Comparison of ENCODE assay signal across 17 mouse cellular contexts in the genomic region with DNA sequence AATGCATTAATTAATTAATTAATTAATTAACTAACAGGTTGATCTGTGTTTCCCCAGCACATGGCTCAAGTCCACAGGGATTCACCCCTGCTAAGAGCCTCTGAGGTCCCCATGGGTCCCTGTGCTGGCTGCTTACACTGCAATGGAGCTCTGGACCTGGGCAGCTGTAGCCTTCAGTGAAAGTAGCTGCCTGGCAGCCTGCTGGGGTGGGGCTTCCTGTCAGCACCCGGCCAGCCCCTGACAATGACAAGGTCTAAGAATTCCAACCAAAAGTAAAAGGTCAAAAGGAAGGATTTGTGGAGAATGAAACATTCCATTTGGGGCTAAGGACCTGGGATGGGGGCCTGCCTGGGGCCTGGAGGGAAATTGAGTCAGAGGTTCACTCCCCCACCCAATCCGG. TPM values are rescaled to one million over a fixed set of nuclear protein-coding genes. Genes with fewer than 3 reads are reported as not detected.
A peak's percentile ranks its signal among the peaks of the same experiment; 100 is the strongest.
DNase-seq lines count a peak whose midpoint lies in the region.
"Had no signal": no experiment of that assay in that cellular context is flagged by ENCODE, and none has a peak within 500 bp of the region (broad histone marks: within the 10 kb centered on the region; RNA-seq: fewer than 3 reads in every experiment).

No protein-coding gene starts in this region.

- H3K4me3 ChIP-seq in heart, embryonic 10.5 days = no peak overlapping the region
- H3K4me3 ChIP-seq: embryonic facial prominence, embryonic 10.5 days; hindbrain, embryonic 12.5 days; midbrain, embryonic 15.5 days had no signal

- no peak for DNase-seq in heart, embryonic 10.5 days (ENCODE audit: low spot score)
- DNase-seq in heart, postnatal 4 days = no peak
- DNase-seq in lung, postnatal 10 days = peak; percentile 37
- no peak for DNase-seq in lung, postnatal 14 days
- DNase-seq in kidney, postnatal 14 days = peak; percentile 59
- DNase-seq in lung, postnatal 36 days = peak; percentile 52
- no peak for DNase-seq in layer of hippocampus, adult 18-20 months (ENCODE audit: low spot score in 2 of 2)
- DNase-seq: cerebellum, postnatal 25 days; layer of hippocampus, postnatal 36 days; spleen, adult 18-20 months; thymus, postnatal 25 days had no signal

- WGBS in heart, embryonic 10.5 days = 53% methylated on average over 2 of the region's 2 CpGs

- peak overlapping the region; percentile 59 for H3K27ac ChIP-seq in heart, embryonic 10.5 days
- H3K27ac ChIP-seq: hindbrain, embryonic 12.5 days; midbrain, embryonic 15.5 days had no signal

- H3K4me1 ChIP-seq in heart, embryonic 10.5 days = peaks cover 57% of the 10 kb centered on the region

- peaks cover 26% of the 10 kb centered on the region for H3K27me3 ChIP-seq in heart, embryonic 10.5 days (ENCODE audit: insufficient read depth, poor library complexity, severe bottlenecking)
- H3K27me3 ChIP-seq: midbrain, embryonic 15.5 days had no signal

- peaks cover 4% of the 10 kb centered on the region for H3K36me3 ChIP-seq in heart, embryonic 10.5 days
- H3K36me3 ChIP-seq: embryonic facial prominence, embryonic 10.5 days; hindbrain, embryonic 12.5 days; midbrain, embryonic 15.5 days had no signal

- no peaks in the 10 kb centered on the region for H3K9me3 ChIP-seq in heart, embryonic 10.5 days
- H3K9me3 ChIP-seq: embryonic facial prominence, embryonic 10.5 days; hindbrain, embryonic 12.5 days; midbrain, embryonic 15.5 days had no signal

RNA-seq across cellular contexts. Expression of a gene that starts 4.2 kb away (rescaled TPM):
- 4.8 and 7.3 TPM in 2 replicates for polyA plus RNA-seq in heart, embryonic 10.5 days (2016; fragmentation: Nextera tagmentation; extraction: Ambion mirVana)
- total RNA-seq in heart, postnatal 4 days (2021) = 10 to 100 TPM; 17.3 to 18.6 TPM
- total RNA-seq in layer of hippocampus, adult 18-20 months (2021) = 1 to 10 TPM; 1.6 to 2.5 TPM

RNA-seq across cellular contexts. Expression of a gene that starts 53.1 kb away (rescaled TPM):
- polyA plus RNA-seq in heart, embryonic 10.5 days (2016; fragmentation: Nextera tagmentation; extraction: Ambion mirVana) = not detected in 2 replicates
- not detected for total RNA-seq in heart, postnatal 4 days (2021)
- not detected for total RNA-seq in layer of hippocampus, adult 18-20 months (2021)
- total RNA-seq: layer of hippocampus, postnatal 36 days had no signal
- polyA plus RNA-seq: embryonic facial prominence, embryonic 10.5 days; gonadal fat pad, adult 2 months; limb, embryonic 11.5 days; midbrain, embryonic 15.5 days; neural tube, embryonic 11.5 days had no signal

Comparison
In these comparisons a context has a peak if more than half of its experiments do, and no peak if none do; other contexts are left out.
1. DNase-seq: peak in lung, postnatal 10 days (single experiment), kidney, postnatal 14 days (single experiment) and lung, postnatal 36 days (single experiment); none in heart, embryonic 10.5 days (single experiment), heart, postnatal 4 days (single experiment), lung, postnatal 14 days (single experiment) and layer of hippocampus, adult 18-20 months (0 of 2).
2. RNA of a gene that starts 4.2 kb away (total RNA-seq): 17.3 to 18.6 TPM in heart, postnatal 4 days; 1.6 to 2.5 TPM in layer of hippocampus, adult 18-20 months; every median in the first group is over 4 times any median in the second.